Mouse (Mus musculus): Measurements from ENCODE around the gene Vmn1r198.

GRCm38 (mm10) chr13:22333269-22333668 is 16.9 kb upstream of the Vmn1r198 start:
- no peak for TF ChIP-seq GATA1 (IDR thresholded peaks at IDR 0.05; ENCODE audit: low read length)
- TF ChIP-seq TAL1 (IDR thresholded peaks at IDR 0.05; ENCODE audit: low read length) = no peak
